Mouse (Mus musculus) CD4-positive, CD25-positive, alpha-beta regulatory T cell (primary cell): ENCODE measurements around the gene Vmn1r173. TPM values are rescaled to one million over a fixed set of nuclear protein-coding genes. Genes with fewer than 3 reads are reported as not detected.

ENCODE experiments used
- polyA plus RNA-seq: library from polyadenylated mRNA; unstranded; fragments of 100-300 nt; shearing (Covaris generic); gene quantifications from one replicate; pipeline ENCODE4 v1.2.1, GENCODE M21; 2017

Gene Vmn1r173
- 0.05 TPM for polyA plus RNA-seq

GRCm38 (mm10) chr7:23700403-23700802 lies at the start of gene Vmn1r173:
Gene Vmn1r173 (plus strand): TSS chr7:23700703.

DNA sequence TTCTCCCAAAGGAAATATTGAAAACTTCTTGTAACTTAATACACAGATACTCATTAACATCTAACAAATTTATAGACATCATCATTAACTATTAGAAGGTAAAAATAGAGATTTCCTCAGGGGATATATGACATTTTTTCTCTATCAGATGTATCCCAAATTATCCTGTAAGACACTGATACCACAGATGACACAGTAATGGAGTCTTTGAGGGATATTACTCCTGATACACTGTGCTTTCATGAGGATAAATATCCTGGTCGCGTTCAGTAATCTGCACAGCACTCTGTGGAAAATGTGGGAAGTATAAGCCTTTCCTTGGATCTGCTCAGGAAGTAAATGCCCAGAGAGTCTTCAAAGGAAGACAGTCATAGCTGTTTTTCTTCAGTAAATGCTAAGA lies 42.5 kb upstream of the Vmn1r173 start, which contains the start of gene Vmn1r172:
Gene Vmn1r172 (plus strand): TSS at position 301 of the 400 bp plus-strand sequence.

GRCm38 (mm10) chr7:23751970-23752369 lies 51.5 kb downstream of the Vmn1r173 start, which contains the start of gene Vmn1r174:
Gene Vmn1r174 (plus strand): TSS chr7:23752270.

Other genes starting within 250 kb of the Vmn1r173 start
- gene Vmn1r167, start 193.5 kb upstream of the Vmn1r173 start, polyA plus RNA-seq = not detected
- gene Vmn1r168, start 161.0 kb upstream of the Vmn1r173 start, polyA plus RNA-seq = not detected
- gene Vmn1r169, start 125.2 kb upstream of the Vmn1r173 start, polyA plus RNA-seq = not detected
- not detected for gene Vmn1r170, start 94.5 kb upstream of the Vmn1r173 start, polyA plus RNA-seq
- 0.06 TPM for gene Vmn1r171, start 70.0 kb upstream of the Vmn1r173 start, polyA plus RNA-seq
- 0.02 TPM for gene Vmn1r172, start 42.4 kb upstream of the Vmn1r173 start, polyA plus RNA-seq
- gene Vmn1r174, start 51.6 kb downstream of the Vmn1r173 start, polyA plus RNA-seq = 0.05 TPM
- gene Vmn1r175, start 109.9 kb downstream of the Vmn1r173 start, polyA plus RNA-seq = not detected
- gene Vmn1r176, start 136.7 kb downstream of the Vmn1r173 start, polyA plus RNA-seq = not detected
- gene Vmn1r177, start 165.7 kb downstream of the Vmn1r173 start, polyA plus RNA-seq = not detected
- not detected for gene Vmn1r178, start 191.3 kb downstream of the Vmn1r173 start, polyA plus RNA-seq
- gene Vmn1r179, start 226.3 kb downstream of the Vmn1r173 start, polyA plus RNA-seq = 0.08 TPM
- not detected for gene Vmn1r180, start 249.9 kb downstream of the Vmn1r173 start, polyA plus RNA-seq